Mouse (Mus musculus): Measurements from ENCODE around the gene Areg.

Gene Areg

GRCm38 (mm10) chr5:91176397-91176796 lies 37.0 kb downstream of the Areg start:
- DNase-seq: no peak

GRCm38 (mm10) chr5:91194572-91194971 lies 55.2 kb downstream of the Areg start:
- DNase-seq: no peak

Data from kidney, adult 9 months (tissue).